Mouse (Mus musculus) forebrain, embryonic 14.5 days (tissue): ENCODE data around the gene Ccdc187. TPM values are rescaled to one million over a fixed set of nuclear protein-coding genes. Genes with fewer than 3 reads are reported as not detected.

Source experiments
- ATAC-seq: fragments of 200-750 bp; cut with Nextera tagmentation; 2 replicates; pipeline ENCODE4 v1.8.0; 2017; ENCODE audit warnings: mild to moderate bottlenecking, moderate library complexity
- DNase-seq: peaks from one replicate; pipeline ENCODE4 v3.0.0-alpha.2; 2015; ENCODE audit warnings: low spot score
- H3K27ac ChIP-seq: fragments of 300-500 bp; sonication (generic); 2 replicates; pipeline ENCODE4 v1.5.1; 2014; ENCODE audit warnings: low read depth, mild to moderate bottlenecking, control low read depth, low read length, moderate library complexity
- H3K27me3 ChIP-seq: fragments of 300-500 bp; sonication (generic); replicated peaks from 2 replicates; pipeline ENCODE4 v1.6.1; 2014; ENCODE audit warnings: low read length, control low read depth, mixed read lengths; ENCODE audit not compliant: control insufficient read depth, insufficient read depth
- H3K36me3 ChIP-seq: fragments of 300-500 bp; sonication (generic); 2 replicates; pipeline ENCODE4 v1.6.1; 2014; ENCODE audit warnings: low read length, control low read depth; ENCODE audit not compliant: control insufficient read depth, insufficient read depth
- H3K4me1 ChIP-seq: fragments of 300-500 bp; sonication (generic); 2 replicates; pipeline ENCODE4 v1.6.1; 2014; ENCODE audit warnings: antibody characterized with exemption, low read length, control low read depth; ENCODE audit not compliant: control insufficient read depth, insufficient read depth
- H3K4me2 ChIP-seq: fragments of 300-500 bp; sonication (generic); 2 replicates; pipeline ENCODE4 v1.6.1; 2014; ENCODE audit warnings: mild to moderate bottlenecking, control low read depth, low read length
- H3K4me3 ChIP-seq: fragments of 300-500 bp; sonication (generic); 2 replicates; pipeline ENCODE4 v1.5.1; 2014; ENCODE audit warnings: low read depth, low read length, control low read depth
- H3K9ac ChIP-seq: fragments of 300-500 bp; sonication (generic); 2 replicates; pipeline ENCODE4 v1.6.1; 2014; ENCODE audit warnings: mild to moderate bottlenecking, low read length, control low read depth, moderate library complexity
- H3K9me3 ChIP-seq: fragments of 300-500 bp; sonication (generic); replicated peaks from 2 replicates; pipeline ENCODE4 v1.6.1; 2016; ENCODE audit warnings: low read length, control low read depth, mixed read lengths; ENCODE audit not compliant: control insufficient read depth
- WGBS: fragments of 180-500 bp; shearing (Covaris S2); extraction: QIAGEN DNeasy Blood & Tissue Kit; methylation state at CpG from one replicate; pipeline ENCODE4 v1.1.7; 2014; 5-methylcytosine and 5-hydroxymethylcytosine counted together
- polyA plus RNA-seq: library from polyadenylated mRNA; unstranded; fragments of >200 nt; fragmentation: Nextera tagmentation; extraction: Ambion mirVana; gene quantifications from 2 replicates; pipeline ENCODE4 v1.2.1, GENCODE M21; 2014

The Ccdc187 gene
- polyA plus RNA-seq, 1 experiment from 2014 or later: 0.17 TPM

DNA sequence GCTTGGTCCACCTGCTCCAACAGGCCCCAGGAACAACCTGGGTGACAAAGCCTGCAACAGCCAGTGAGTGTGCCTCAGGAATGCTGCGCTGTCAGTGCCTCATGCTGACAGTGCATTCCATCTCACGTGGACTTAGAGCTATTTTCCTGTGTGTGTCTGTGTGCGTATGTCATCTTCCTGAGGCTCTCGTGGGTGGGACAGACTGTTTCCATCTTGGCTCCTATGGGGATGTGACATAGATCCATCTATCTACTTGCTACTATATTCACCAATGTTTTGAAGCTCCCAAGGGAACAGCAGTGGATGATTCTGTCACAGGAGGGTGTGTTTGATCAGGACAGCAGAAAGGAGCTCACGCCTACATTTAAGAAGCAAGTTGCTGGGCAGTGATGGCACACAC is 17.6 kb upstream of the Ccdc187 start:
- Histone ChIP-seq H3K9me3 (no peaks in the 10 kb centered on the region), H3K27ac (no peak overlapping the region), H3K4me2 (no peak overlapping the region), H3K4me1 (peaks cover 12% of the 10 kb centered on the region), H3K9ac (no peak overlapping the region), H3K36me3 (no peaks in the 10 kb centered on the region), H3K27me3 (no peaks in the 10 kb centered on the region), H3K4me3 (no peak overlapping the region)
- DNase-seq (no peak), ATAC-seq (no peak)
- WGBS: 78% methylated on average over 5 of the region's 5 CpGs

DNA sequence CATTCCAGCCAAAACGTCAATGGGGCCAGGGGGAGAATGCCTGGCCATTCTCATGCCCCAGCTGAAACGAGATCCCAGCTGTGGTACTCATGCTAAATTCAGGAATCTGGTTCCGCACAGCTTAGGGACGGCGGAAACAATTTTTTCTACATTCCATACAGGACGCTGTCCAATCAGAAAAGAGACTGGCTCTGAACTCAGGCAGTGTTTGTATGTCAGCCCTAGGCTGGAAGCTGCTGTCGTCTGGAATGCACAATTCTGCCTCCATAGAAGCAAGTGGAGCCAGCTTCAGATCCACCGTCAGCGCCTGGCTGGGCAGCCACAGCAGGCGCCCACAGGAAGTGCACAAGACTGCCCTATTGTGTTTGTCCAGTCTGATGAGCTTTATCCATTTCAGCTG is 15.4 kb upstream of the Ccdc187 start:
- H3K4me2 ChIP-seq: no peak overlapping the region
- no peaks in the 10 kb centered on the region for H3K36me3 ChIP-seq
- WGBS: 19% methylated on average over 10 of the region's 10 CpGs
- 0 out of 2 replicates have a peak, but pooled peaks cover 4% of the 10 kb centered on the region for H3K4me1 ChIP-seq
- H3K9ac ChIP-seq: no peak overlapping the region
- H3K9me3 ChIP-seq: no peaks in the 10 kb centered on the region
- ATAC-seq (peak; percentile 71), DNase-seq (peak; percentile 45)
- H3K4me3 ChIP-seq: no peak overlapping the region
- peak overlapping the region; percentile 2; the same call in 1 of the 2 replicates for H3K27ac ChIP-seq
- H3K27me3 ChIP-seq: no peaks in the 10 kb centered on the region

DNA sequence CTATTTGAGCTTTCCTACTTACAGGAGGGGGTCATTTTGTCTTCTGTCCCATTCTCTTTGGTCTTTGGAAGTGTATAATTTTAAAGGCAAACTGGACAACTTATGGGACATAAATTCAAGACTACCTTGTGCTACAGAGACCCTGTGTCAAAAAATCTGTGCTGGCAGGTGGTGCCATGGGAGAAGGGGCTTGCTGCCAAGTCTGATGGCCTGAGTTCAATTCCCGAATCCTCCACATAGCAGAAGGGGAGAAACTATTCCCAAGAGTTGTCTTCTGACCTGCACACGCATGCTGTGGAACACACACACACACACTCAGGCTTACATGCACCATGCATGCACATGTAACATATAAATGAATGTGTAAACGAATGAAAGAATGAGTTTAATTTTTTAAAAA is 12.3 kb upstream of the Ccdc187 start:
- H3K9ac ChIP-seq: no peak overlapping the region
- no peaks in the 10 kb centered on the region for H3K27me3 ChIP-seq
- 0 out of 2 replicates have a peak, but pooled peaks cover 4% of the 10 kb centered on the region for H3K4me1 ChIP-seq
- H3K4me2 ChIP-seq: no peak overlapping the region
- H3K9me3 ChIP-seq: no peaks in the 10 kb centered on the region
- 85% methylated on average over 3 of the region's 3 CpGs for WGBS
- ATAC-seq: no peak
- H3K36me3 ChIP-seq: no peaks in the 10 kb centered on the region
- H3K4me3 ChIP-seq: no peak overlapping the region
- no peak overlapping the region for H3K27ac ChIP-seq
- no peak for DNase-seq

DNA sequence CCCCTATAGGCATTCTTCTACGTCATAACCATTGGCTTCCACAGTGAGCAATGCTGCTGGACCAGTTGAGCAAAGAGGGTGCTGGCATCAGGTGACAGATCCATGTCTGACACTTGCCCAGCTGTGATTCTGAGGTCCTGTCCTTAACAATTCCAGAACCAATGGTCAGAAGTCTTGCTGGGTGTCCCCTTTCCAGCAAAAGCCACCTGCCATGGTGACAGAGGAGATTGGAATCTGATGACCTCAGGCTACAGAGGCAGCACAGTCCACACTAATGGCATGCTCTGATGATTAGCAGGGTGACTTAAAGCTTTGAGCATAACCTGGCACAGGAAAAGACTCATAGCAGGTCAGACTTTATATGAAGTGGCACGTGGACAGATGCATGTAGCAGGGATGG is 11.2 kb upstream of the Ccdc187 start:
- Histone ChIP-seq H3K36me3 (no peaks in the 10 kb centered on the region), H3K27me3 (no peaks in the 10 kb centered on the region), H3K9me3 (no peaks in the 10 kb centered on the region), H3K27ac (no peak overlapping the region), H3K4me1 (0 out of 2 replicates have a peak, but pooled peaks cover 4% of the 10 kb centered on the region), H3K9ac (no peak overlapping the region), H3K4me2 (no peak overlapping the region), H3K4me3 (no peak overlapping the region)
- ATAC-seq: no peak
- WGBS: 78% methylated on average over 2 of the region's 2 CpGs
- no peak for DNase-seq

DNA sequence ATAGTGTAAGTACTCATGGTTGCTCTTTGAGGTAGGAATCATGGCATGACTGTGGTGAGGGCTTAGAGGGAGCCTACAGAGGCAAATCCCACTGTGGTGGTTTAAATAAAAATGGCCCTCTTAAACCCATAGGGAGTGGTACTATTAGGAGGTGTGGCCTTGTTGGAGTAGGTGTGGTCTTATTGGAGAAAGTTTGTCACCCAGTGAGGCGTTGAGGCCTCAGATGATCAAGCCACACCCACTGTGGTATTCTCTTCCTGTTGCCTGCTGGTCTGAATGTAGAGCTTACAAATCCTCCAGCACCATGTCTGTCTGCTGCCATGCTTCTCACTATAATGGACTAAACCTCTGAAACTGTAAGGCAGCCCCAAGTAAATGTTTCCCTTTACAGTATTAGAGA is 10.4 kb upstream of the Ccdc187 start:
- no peaks in the 10 kb centered on the region for H3K36me3 ChIP-seq
- H3K27me3 ChIP-seq: no peaks in the 10 kb centered on the region
- H3K4me2 ChIP-seq: no peak overlapping the region
- DNase-seq (no peak), ATAC-seq (no peak)
- peaks cover 2% of the 10 kb centered on the region; the same call in 1 of the 2 replicates for H3K4me1 ChIP-seq
- no peak overlapping the region for H3K4me3 ChIP-seq
- no peak overlapping the region for H3K27ac ChIP-seq
- 64% methylated on average over 1 of the region's 1 CpGs for WGBS
- no peak overlapping the region for H3K9ac ChIP-seq
- no peaks in the 10 kb centered on the region for H3K9me3 ChIP-seq

DNA sequence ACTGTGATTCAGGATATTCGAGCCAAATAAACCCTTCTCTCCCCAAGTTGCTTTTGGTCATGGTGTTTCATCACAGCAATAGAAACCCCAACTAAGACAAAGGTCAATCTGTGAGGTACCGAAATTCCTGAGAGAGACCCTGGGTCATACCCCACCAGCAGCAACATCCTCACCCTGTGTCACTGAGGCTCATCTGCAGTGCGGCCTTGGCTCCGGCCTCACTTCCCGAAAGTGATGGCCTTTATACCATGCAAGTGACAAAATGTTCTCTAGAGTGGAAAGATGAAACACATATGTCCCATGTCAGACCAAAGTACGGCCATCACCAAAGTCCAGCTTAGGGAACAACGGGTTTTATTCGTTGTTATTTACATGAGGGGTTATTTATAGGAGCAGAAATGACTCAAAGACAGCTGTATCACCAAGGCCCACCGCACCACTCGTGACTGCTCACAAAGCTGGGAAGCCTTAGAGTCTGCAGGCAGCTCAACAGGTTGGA is 7.7 kb upstream of the Ccdc187 start:
- Histone ChIP-seq H3K4me1 (peaks cover 26% of the 10 kb centered on the region), H3K27me3 (no peaks in the 10 kb centered on the region), H3K9ac (no peak overlapping the region), H3K36me3 (no peaks in the 10 kb centered on the region), H3K9me3 (no peaks in the 10 kb centered on the region), H3K27ac (no peak overlapping the region), H3K4me3 (no peak overlapping the region), H3K4me2 (no peak overlapping the region)
- ATAC-seq (no peak), DNase-seq (no peak)
- WGBS: 89% methylated on average over 10 of the region's 10 CpGs

DNA sequence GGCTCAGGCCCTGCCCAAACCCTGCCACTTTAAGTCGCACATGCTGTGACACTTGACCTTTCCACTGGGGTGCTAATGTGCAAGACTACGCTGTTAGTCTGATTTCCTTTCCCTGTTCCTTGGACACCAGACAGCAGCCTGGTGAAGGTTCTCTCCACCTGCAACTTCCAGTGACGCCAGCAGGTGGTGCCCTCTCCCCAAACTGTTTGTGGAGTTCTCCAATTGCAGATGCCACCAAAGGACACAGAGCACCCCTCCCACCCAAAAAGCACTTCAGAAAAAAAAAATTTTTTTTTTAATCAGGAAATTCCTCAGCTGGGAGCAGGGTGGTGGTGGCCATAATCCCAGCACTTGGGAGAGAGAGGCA is 6.4 kb upstream of the Ccdc187 start:
- 5% methylated on average over 3 of the region's 3 CpGs for WGBS
- DNase-seq: peak; percentile 88
- Histone ChIP-seq H3K4me1 (peaks cover 34% of the 10 kb centered on the region), H3K4me3 (no peak overlapping the region), H3K27me3 (no peaks in the 10 kb centered on the region), H3K4me2 (no peak overlapping the region), H3K27ac (no peak overlapping the region), H3K36me3 (no peaks in the 10 kb centered on the region), H3K9ac (no peak overlapping the region), H3K9me3 (no peaks in the 10 kb centered on the region)
- ATAC-seq: no peak

DNA sequence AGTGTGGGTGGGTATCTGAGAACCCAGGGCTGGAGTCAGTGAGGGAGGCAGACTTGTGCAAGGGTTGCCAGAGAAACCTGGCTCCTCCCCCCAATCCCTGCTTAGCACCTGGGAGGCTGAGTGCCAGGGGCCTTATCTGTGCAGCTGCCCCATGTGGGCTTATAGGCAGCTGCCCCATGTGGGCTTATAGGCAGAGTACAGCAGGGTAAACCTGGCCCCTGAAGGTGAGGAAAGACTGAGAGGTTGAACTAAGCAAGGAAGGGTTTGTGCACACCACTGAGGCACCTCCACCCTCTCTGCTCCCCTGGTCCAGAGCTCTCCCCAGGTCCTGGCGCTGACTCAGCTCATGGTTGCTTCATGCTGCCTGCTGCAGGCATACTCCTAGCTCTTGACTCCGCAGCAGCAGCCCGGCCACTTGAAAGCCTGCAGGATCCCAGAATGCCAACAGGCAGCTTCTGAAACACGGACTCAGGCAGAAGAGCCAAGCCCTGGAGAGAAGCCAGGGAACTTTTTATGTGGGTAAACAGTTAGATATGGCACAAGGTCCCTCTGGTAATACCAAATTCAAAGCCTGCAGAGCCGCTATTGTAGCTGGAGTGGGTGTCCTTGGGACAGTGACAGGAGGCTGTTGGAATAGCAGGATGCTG is 5.9 kb upstream of the Ccdc187 start:
- Histone ChIP-seq H3K9ac (no peak overlapping the region), H3K4me3 (no peak overlapping the region), H3K4me1 (peaks cover 34% of the 10 kb centered on the region), H3K27me3 (no peaks in the 10 kb centered on the region), H3K9me3 (no peaks in the 10 kb centered on the region), H3K27ac (no peak overlapping the region), H3K4me2 (no peak overlapping the region), H3K36me3 (no peaks in the 10 kb centered on the region)
- no peak for ATAC-seq
- WGBS: 41% methylated on average over 5 of the region's 5 CpGs
- peak; percentile 48 for DNase-seq

DNA sequence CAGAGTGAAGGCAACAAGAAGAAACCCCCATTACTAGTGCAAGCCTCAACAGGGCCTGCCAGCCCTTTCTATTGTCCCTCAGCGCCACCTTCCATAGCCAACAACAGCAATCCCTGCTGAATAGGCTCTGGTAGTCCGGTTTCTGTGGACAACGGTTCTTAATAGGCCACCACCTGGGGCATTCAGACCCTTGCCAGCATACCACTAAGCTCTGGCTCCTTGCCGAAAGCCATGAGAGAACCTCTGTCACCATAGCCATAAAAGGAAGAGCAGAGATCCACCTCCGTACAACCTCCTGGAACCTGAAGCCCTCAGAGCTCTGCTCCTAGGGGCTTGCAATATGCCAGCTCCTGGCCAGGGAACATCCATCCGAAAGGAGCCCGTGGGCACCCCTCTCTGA is 5.0 kb upstream of the Ccdc187 start:
- Histone ChIP-seq H3K4me1 (peaks cover 34% of the 10 kb centered on the region), H3K36me3 (no peaks in the 10 kb centered on the region), H3K27me3 (no peaks in the 10 kb centered on the region), H3K9ac (peak overlapping the region; percentile 33; the same call in 1 of the 2 replicates), H3K4me2 (peak overlapping the region; percentile 37; the same call in 1 of the 2 replicates), H3K9me3 (no peaks in the 10 kb centered on the region), H3K27ac (peak overlapping the region; percentile 87), H3K4me3 (no peak overlapping the region)
- ATAC-seq (no peak), DNase-seq (peak; percentile 49)
- 17% methylated on average over 7 of the region's 7 CpGs for WGBS
